Mouse (Mus musculus): ENCODE results near the gene Rnf150. TPM values are rescaled to one million over a fixed set of nuclear protein-coding genes. Genes with fewer than 3 reads are reported as not detected.

The Rnf150 gene
- total and polyA plus RNA-seq, 3 experiments: not detected

- H3K9ac ChIP-seq (ENCODE audit: control insufficient read depth, low read depth, low read length, poor library complexity, severe bottlenecking): no peak overlapping the region
- no peak overlapping the region for H3K4me3 ChIP-seq (ENCODE audit: control insufficient read depth in 1 of 2, insufficient read depth in 1 of 2, low read depth in 2 of 2, low read length in 2 of 2)
- H3K9me3 ChIP-seq (replicated peaks; ENCODE audit: insufficient read depth, low read length): no peaks in the 10 kb centered on the region
- no peaks in the 10 kb centered on the region for H3K27me3 ChIP-seq (ENCODE audit: control insufficient read depth in 1 of 2, insufficient read depth in 2 of 2, low read length in 2 of 2)
- H3K4me1 ChIP-seq (ENCODE audit: control insufficient read depth in 1 of 2, insufficient read depth in 2 of 2, low read length in 2 of 2): no peaks in the 10 kb centered on the region
- H3K36me3 ChIP-seq (ENCODE audit: control insufficient read depth in 1 of 2, insufficient read depth in 2 of 2, low read length in 2 of 2): no peaks in the 10 kb centered on the region
- no peaks in the 10 kb centered on the region for H3K79me2 ChIP-seq (ENCODE audit: control insufficient read depth, insufficient read depth, low read length, poor library complexity)
- DNase-seq (ENCODE audit: low read depth, low spot score): no peak
- no peak for TF ChIP-seq BHLHE40 (IDR thresholded peaks at IDR 0.05; ENCODE audit: borderline replicate concordance, low read depth, low read length)
- TF ChIP-seq KAT2A (conservative IDR thresholded peaks at IDR 0.05; ENCODE audit: low read depth, low read length): no peak
- no peak overlapping the region for H3K27ac ChIP-seq (ENCODE audit: control insufficient read depth, low read depth, low read length)
These were observed 3.1 kb downstream of the Rnf150 start for GRCm38 (mm10) chr8:82866251-82866650.

GRCm38 (mm10) chr8:82870840-82871490 is 7.8 kb downstream of the Rnf150 start:
- TF ChIP-seq KAT2A (conservative IDR thresholded peaks at IDR 0.05; ENCODE audit: low read depth, low read length) (no peak), MYB (IDR thresholded peaks at IDR 0.05; ENCODE audit: low read depth, low read length) (no peak), POLR2A (IDR thresholded peaks at IDR 0.05; ENCODE audit: control insufficient read depth in 1 of 2, insufficient read depth in 1 of 2, low read depth in 1 of 2, low read length in 2 of 2, poor library complexity in 1 of 2) (no peak), MEF2A (IDR thresholded peaks at IDR 0.05; ENCODE audit: extremely low read depth, insufficient replicate concordance, low read depth, low read length, poor library complexity, severe bottlenecking) (no peak), MXI1 (IDR thresholded peaks at IDR 0.05; ENCODE audit: low read depth, low read length) (no peak), EP300 (IDR thresholded peaks at IDR 0.05; ENCODE audit: low read depth in 1 of 2, low read length in 2 of 2) (no peak), NELFE (IDR thresholded peaks at IDR 0.05; ENCODE audit: low read depth, low read length) (no peak)
- Histone ChIP-seq H3K9me3 (replicated peaks; ENCODE audit: insufficient read depth, low read length) (no peaks in the 10 kb centered on the region), H3K27ac (ENCODE audit: control insufficient read depth, low read depth, low read length) (no peak overlapping the region), H3K79me2 (ENCODE audit: control insufficient read depth, insufficient read depth, low read length, poor library complexity) (no peaks in the 10 kb centered on the region), H3K27me3 (ENCODE audit: control insufficient read depth in 1 of 2, insufficient read depth in 2 of 2, low read length in 2 of 2) (no peaks in the 10 kb centered on the region), H3K9ac (ENCODE audit: control insufficient read depth, low read depth, low read length, poor library complexity, severe bottlenecking) (no peak overlapping the region), H3K4me3 (ENCODE audit: control insufficient read depth in 1 of 2, insufficient read depth in 1 of 2, low read depth in 2 of 2, low read length in 2 of 2) (no peak overlapping the region), H3K36me3 (ENCODE audit: control insufficient read depth in 1 of 2, insufficient read depth in 2 of 2, low read length in 2 of 2) (no peaks in the 10 kb centered on the region; a peak in 1 of 4 replicates), H3K4me1 (ENCODE audit: control insufficient read depth in 1 of 2, insufficient read depth in 2 of 2, low read length in 2 of 2) (peaks cover 0 to 2% of the 10 kb centered on the region in 2 experiments; a peak in 1 of 4 replicates)
- no peak for DNase-seq (ENCODE audit: low read depth, low spot score)

DNA sequence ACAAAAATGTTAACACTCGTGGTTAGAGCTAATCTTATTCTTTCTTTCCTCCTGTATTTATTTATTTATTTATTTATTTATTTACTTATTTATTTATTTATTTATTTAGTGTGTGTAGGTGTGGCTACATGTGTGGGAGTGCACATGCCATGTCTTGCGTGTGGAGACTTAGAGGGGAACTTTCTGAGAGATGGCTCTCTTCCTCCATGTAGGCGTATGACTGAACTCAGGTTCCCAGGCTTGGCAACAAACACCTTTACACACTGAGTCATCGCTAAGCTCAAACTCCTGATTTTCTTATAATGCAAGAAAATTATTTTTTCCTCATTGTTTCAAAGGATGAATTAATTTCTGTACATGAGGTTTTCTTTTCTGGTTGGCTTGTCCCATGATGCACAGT is 8.8 kb downstream of the Rnf150 start:
- H3K79me2 ChIP-seq (ENCODE audit: control insufficient read depth, insufficient read depth, low read length, poor library complexity): no peaks in the 10 kb centered on the region
- TF ChIP-seq JUND (IDR thresholded peaks at IDR 0.05; ENCODE audit: low read depth, low read length) (no peak), MAFK (IDR thresholded peaks at IDR 0.05; ENCODE audit: borderline replicate concordance, low read depth, low read length) (no peak), POLR2AphosphoS5 (IDR thresholded peaks at IDR 0.05; ENCODE audit: borderline replicate concordance, low read depth, low read length) (no peak), TBP (IDR thresholded peaks at IDR 0.05; ENCODE audit: low read depth, low read length) (no peak), UBTF (IDR thresholded peaks at IDR 0.05; ENCODE audit: borderline replicate concordance, insufficient read depth, low read depth, low read length) (no peak), CHD1 (IDR thresholded peaks at IDR 0.05; ENCODE audit: low read depth, low read length) (no peak), EP300 (IDR thresholded peaks at IDR 0.05; ENCODE audit: low read depth in 1 of 2, low read length in 2 of 2) (no peak), HCFC1 (IDR thresholded peaks at IDR 0.05; ENCODE audit: low read depth, low read length) (no peak), TAL1 (IDR thresholded peaks at IDR 0.05; ENCODE audit: low read length) (no peak), POLR2AphosphoS2 (IDR thresholded peaks at IDR 0.05; ENCODE audit: low read length) (no peak), USF2 (IDR thresholded peaks at IDR 0.05; ENCODE audit: borderline replicate concordance in 1 of 2, insufficient read depth in 1 of 2, low read depth in 1 of 2, low read length in 2 of 2) (no peak), ZC3H11A (IDR thresholded peaks at IDR 0.05; ENCODE audit: low read depth, low read length) (no peak), MEF2A (IDR thresholded peaks at IDR 0.05; ENCODE audit: extremely low read depth, insufficient replicate concordance, low read depth, low read length, poor library complexity, severe bottlenecking) (no peak), CTCF (IDR thresholded peaks at IDR 0.05 in 2 of 3, conservative IDR thresholded peaks at IDR 0.05 in 1 of 3; ENCODE audit: control insufficient read depth in 1 of 3, insufficient read depth in 1 of 3, low read depth in 2 of 3, low read length in 3 of 3, poor library complexity in 1 of 3, severe bottlenecking in 1 of 3) (no peak), MYB (IDR thresholded peaks at IDR 0.05; ENCODE audit: low read depth, low read length) (no peak), NELFE (IDR thresholded peaks at IDR 0.05; ENCODE audit: low read depth, low read length) (no peak), SMC3 (IDR thresholded peaks at IDR 0.05; ENCODE audit: low read depth, low read length) (no peak), MAZ (IDR thresholded peaks at IDR 0.05; ENCODE audit: low read depth, low read length) (no peak), RCOR1 (IDR thresholded peaks at IDR 0.05; ENCODE audit: low read depth, low read length) (no peak), MAX (IDR thresholded peaks at IDR 0.05; ENCODE audit: low read length) (no peak)
- no peaks in the 10 kb centered on the region for H3K9me3 ChIP-seq (replicated peaks; ENCODE audit: insufficient read depth, low read length)
- H3K27ac ChIP-seq (ENCODE audit: control insufficient read depth, low read depth, low read length): no peak overlapping the region
- H3K9ac ChIP-seq (ENCODE audit: control insufficient read depth, low read depth, low read length, poor library complexity, severe bottlenecking): no peak overlapping the region
- no peak overlapping the region for H3K4me3 ChIP-seq (ENCODE audit: control insufficient read depth in 1 of 2, insufficient read depth in 1 of 2, low read depth in 2 of 2, low read length in 2 of 2)
- no peak for DNase-seq (ENCODE audit: low read depth, low spot score)
- H3K27me3 ChIP-seq (ENCODE audit: control insufficient read depth in 1 of 2, insufficient read depth in 2 of 2, low read length in 2 of 2): no peaks in the 10 kb centered on the region
- H3K4me1 ChIP-seq (ENCODE audit: control insufficient read depth in 1 of 2, insufficient read depth in 2 of 2, low read length in 2 of 2): peaks cover 0 to 2% of the 10 kb centered on the region in 2 experiments; a peak in 1 of 4 replicates
- no peaks in the 10 kb centered on the region; a peak in 1 of 4 replicates for H3K36me3 ChIP-seq (ENCODE audit: control insufficient read depth in 1 of 2, insufficient read depth in 2 of 2, low read length in 2 of 2)

All from MEL (cell line).